Mouse (Mus musculus): ENCODE measurements around the gene Pard3. TPM values are rescaled to one million over a fixed set of nuclear protein-coding genes. Genes with fewer than 3 reads are reported as not detected.

The Pard3 gene
- polyA plus RNA-seq, 1 experiment, result 11.3 TPM

- Histone ChIP-seq H3K4me1 (ENCODE audit: control insufficient read depth, insufficient read depth, low read length) (peaks cover 3% of the 10 kb centered on the region; the same call in 1 of the 2 replicates), H3K4me3 (ENCODE audit: insufficient read depth, low read length) (no peak overlapping the region), H3K27ac (ENCODE audit: insufficient read depth, low read length) (no peak overlapping the region)
- TF ChIP-seq CTCF (IDR thresholded peaks at IDR 0.05; ENCODE audit: extremely low read depth, insufficient read depth, low read length) (no peak), POLR2A (IDR thresholded peaks at IDR 0.05; ENCODE audit: extremely low read depth, insufficient read depth, low read length) (no peak)
Measured at GRCm38 (mm10) chr8:127347890-127348495, 284.3 kb downstream of the Pard3 start.

GRCm38 (mm10) chr8:127361796-127362195 is 298.1 kb downstream of the Pard3 start:
- Histone ChIP-seq H3K4me3 (ENCODE audit: insufficient read depth, low read length) (no peak overlapping the region), H3K27ac (ENCODE audit: insufficient read depth, low read length) (no peak overlapping the region), H3K4me1 (ENCODE audit: control insufficient read depth, insufficient read depth, low read length) (no peaks in the 10 kb centered on the region)
- no peak for TF ChIP-seq CTCF (IDR thresholded peaks at IDR 0.05; ENCODE audit: extremely low read depth, insufficient read depth, low read length)
- TF ChIP-seq POLR2A (IDR thresholded peaks at IDR 0.05; ENCODE audit: extremely low read depth, insufficient read depth, low read length), result no peak

DNA sequence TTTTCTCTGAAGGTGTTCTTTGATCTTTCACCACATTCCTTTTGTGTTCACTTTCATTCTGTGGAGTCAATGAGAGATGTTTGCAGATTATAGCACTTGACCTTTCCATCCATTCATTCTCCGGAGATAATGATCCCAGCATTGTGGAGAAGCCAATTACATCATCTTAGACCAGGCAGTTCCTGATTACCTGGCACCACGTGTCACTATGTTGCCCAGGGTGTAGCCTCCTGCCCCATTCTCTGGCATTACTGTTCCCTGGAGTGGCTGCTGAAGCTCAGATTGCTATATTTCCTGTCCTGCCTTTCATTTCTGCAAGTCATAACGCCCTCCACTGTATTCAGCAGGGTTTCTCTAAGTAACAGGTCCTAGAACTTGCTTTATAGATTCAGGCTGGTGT is 304.7 kb downstream of the Pard3 start:
- TF ChIP-seq CTCF (IDR thresholded peaks at IDR 0.05; ENCODE audit: extremely low read depth, insufficient read depth, low read length) (no peak), POLR2A (IDR thresholded peaks at IDR 0.05; ENCODE audit: extremely low read depth, insufficient read depth, low read length) (no peak)
- H3K4me1 ChIP-seq (ENCODE audit: control insufficient read depth, insufficient read depth, low read length), result no peaks in the 10 kb centered on the region
- H3K27ac ChIP-seq (ENCODE audit: insufficient read depth, low read length), result no peak overlapping the region
- H3K4me3 ChIP-seq (ENCODE audit: insufficient read depth, low read length), result no peak overlapping the region

GRCm38 (mm10) chr8:127371326-127371949 is 307.7 kb downstream of the Pard3 start:
- Histone ChIP-seq H3K4me3 (ENCODE audit: insufficient read depth, low read length) (no peak overlapping the region), H3K27ac (ENCODE audit: insufficient read depth, low read length) (no peak overlapping the region), H3K4me1 (ENCODE audit: control insufficient read depth, insufficient read depth, low read length) (no peaks in the 10 kb centered on the region)
- TF ChIP-seq CTCF (IDR thresholded peaks at IDR 0.05; ENCODE audit: extremely low read depth, insufficient read depth, low read length) (no peak), POLR2A (IDR thresholded peaks at IDR 0.05; ENCODE audit: extremely low read depth, insufficient read depth, low read length) (no peak)

DNA sequence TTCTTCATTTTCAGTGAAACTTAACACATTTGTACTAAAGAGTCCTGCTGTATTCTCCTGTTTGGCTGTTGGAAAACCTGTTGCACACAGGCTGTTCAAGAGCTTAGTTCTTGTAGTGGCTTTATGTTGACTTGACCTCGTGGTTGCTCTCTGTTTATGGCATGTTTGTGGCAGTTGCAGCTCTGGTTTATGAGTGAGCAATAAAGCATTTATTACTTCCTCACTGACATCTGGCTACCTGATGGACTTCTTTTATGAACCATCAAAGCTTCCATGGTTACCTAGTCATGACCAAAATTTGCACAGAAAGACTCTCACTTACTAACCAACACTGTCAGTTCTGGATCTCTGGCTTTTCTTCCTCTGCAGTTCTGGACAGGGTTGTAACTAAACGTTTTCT is 314.1 kb downstream of the Pard3 start:
- no peak overlapping the region for H3K4me3 ChIP-seq (ENCODE audit: insufficient read depth, low read length)
- no peak overlapping the region for H3K27ac ChIP-seq (ENCODE audit: insufficient read depth, low read length)
- TF ChIP-seq POLR2A (IDR thresholded peaks at IDR 0.05; ENCODE audit: extremely low read depth, insufficient read depth, low read length), result no peak
- TF ChIP-seq CTCF (IDR thresholded peaks at IDR 0.05; ENCODE audit: extremely low read depth, insufficient read depth, low read length), result no peak
- no peaks in the 10 kb centered on the region for H3K4me1 ChIP-seq (ENCODE audit: control insufficient read depth, insufficient read depth, low read length)

GRCm38 (mm10) chr8:127378994-127379858 is 315.5 kb downstream of the Pard3 start:
- no peak overlapping the region for H3K4me3 ChIP-seq (ENCODE audit: insufficient read depth, low read length)
- H3K27ac ChIP-seq (ENCODE audit: insufficient read depth, low read length), result no peak overlapping the region
- TF ChIP-seq POLR2A (IDR thresholded peaks at IDR 0.05; ENCODE audit: extremely low read depth, insufficient read depth, low read length), result no peak
- TF ChIP-seq CTCF (IDR thresholded peaks at IDR 0.05; ENCODE audit: extremely low read depth, insufficient read depth, low read length), result no peak
- no peaks in the 10 kb centered on the region for H3K4me1 ChIP-seq (ENCODE audit: control insufficient read depth, insufficient read depth, low read length)

DNA sequence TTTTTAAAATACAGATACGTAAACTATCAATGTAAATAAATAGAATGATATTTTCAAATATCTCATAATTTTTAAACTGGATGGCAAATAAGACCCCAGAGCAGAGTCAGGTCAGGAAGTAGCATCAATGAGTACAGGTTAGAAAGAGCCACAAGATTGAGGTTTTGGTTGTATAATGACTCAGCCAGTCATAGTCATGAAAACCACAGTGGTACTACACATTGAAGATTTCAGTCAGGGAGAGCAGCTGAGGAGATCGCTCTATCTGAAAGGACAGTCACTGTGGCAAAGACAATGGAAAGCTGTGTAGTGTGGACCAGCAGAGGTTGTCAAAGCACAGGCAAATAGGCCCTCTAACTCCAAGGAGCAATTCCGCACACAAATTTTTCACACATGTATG is 317.6 kb downstream of the Pard3 start:
- H3K4me1 ChIP-seq (ENCODE audit: control insufficient read depth, insufficient read depth, low read length), result no peaks in the 10 kb centered on the region

DNA sequence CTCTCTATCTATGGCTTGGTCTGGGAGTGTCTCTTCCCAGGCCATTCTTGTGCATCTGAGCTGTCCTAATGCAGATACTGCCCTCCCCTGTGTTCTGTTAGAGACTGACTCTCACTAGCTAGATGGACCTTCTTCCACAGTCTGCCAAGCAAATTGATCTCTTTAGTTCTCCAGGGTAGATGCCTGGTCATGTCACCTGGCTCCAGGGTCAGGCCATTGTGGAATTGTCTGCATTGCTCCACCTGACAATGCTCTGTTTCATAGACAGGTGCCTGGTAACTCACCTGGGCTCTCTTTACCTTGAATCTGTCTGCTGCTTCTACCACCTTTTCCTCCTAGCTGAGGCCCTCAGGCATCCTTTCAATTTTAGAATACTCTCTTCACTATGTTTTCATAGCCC is 329.0 kb downstream of the Pard3 start:
- no peak overlapping the region for H3K27ac ChIP-seq (ENCODE audit: insufficient read depth, low read length)
- no peak for TF ChIP-seq POLR2A (IDR thresholded peaks at IDR 0.05; ENCODE audit: extremely low read depth, insufficient read depth, low read length)
- no peak for TF ChIP-seq CTCF (IDR thresholded peaks at IDR 0.05; ENCODE audit: extremely low read depth, insufficient read depth, low read length)
- H3K4me1 ChIP-seq (ENCODE audit: control insufficient read depth, insufficient read depth, low read length), result no peaks in the 10 kb centered on the region
- no peak overlapping the region for H3K4me3 ChIP-seq (ENCODE audit: insufficient read depth, low read length)

More for the DNA sequence above, 317.6 kb downstream of the Pard3 start:
- no peak overlapping the region for H3K4me3 ChIP-seq (ENCODE audit: insufficient read depth, low read length)
- TF ChIP-seq CTCF (IDR thresholded peaks at IDR 0.05; ENCODE audit: extremely low read depth, insufficient read depth, low read length) (no peak), POLR2A (IDR thresholded peaks at IDR 0.05; ENCODE audit: extremely low read depth, insufficient read depth, low read length) (no peak)
- no peak overlapping the region for H3K27ac ChIP-seq (ENCODE audit: insufficient read depth, low read length)

DNA sequence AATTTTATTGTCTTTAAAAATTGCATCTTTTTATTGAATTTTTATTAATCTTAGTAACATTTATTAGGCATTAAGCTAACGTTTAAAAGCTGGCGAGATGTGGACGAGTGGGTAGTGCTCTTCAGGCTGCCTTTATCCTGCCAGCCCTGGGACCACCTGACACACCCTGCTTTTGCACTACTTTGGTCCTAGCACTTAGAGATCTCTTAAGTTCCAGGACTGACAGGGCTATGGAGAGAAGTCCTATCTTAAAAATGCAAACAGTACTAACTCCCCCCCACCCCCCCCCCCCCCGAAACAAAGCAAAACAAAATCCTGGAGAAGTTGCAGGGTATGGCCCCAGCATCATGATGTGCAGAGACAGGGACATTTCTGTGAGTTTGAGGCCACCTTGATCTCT is 331.8 kb downstream of the Pard3 start:
- TF ChIP-seq POLR2A (IDR thresholded peaks at IDR 0.05; ENCODE audit: extremely low read depth, insufficient read depth, low read length), result no peak
- TF ChIP-seq CTCF (IDR thresholded peaks at IDR 0.05; ENCODE audit: extremely low read depth, insufficient read depth, low read length), result no peak
- Histone ChIP-seq H3K4me3 (ENCODE audit: insufficient read depth, low read length) (no peak overlapping the region), H3K27ac (ENCODE audit: insufficient read depth, low read length) (no peak overlapping the region), H3K4me1 (ENCODE audit: control insufficient read depth, insufficient read depth, low read length) (no peaks in the 10 kb centered on the region)
